Mouse (Mus musculus) c-Kit-negative CD71-positive TER-119-positive erythroid progenitor cells, embryonic 14.5 days (primary cell): Measurements from ENCODE around the gene Gm43191.
"Not testable (repeated sequence)": the region's sequence is repeated elsewhere in the genome, so short reads cannot be mapped to it uniquely, and the experiment has no call there.

ENCODE experiments used
- DNase-seq: peaks from one replicate; pipeline ENCODE4 v3.0.0-alpha.2; 2013; ENCODE audit warnings: low read depth, low spot score

The Gm43191 gene

GRCm38 (mm10) chr3:116681160-116681559 lies at the start of gene Gm43191:
Gene Gm43191, minus strand, starts transcription at chr3:116681260.
- no peak for DNase-seq

GRCm38 (mm10) chr3:116729483-116730174 lies 48.6 kb upstream of the Gm43191 start:
- DNase-seq, result no peak

- DNase-seq, result no peak
These were observed 45.7 kb upstream of the Gm43191 start for GRCm38 (mm10) chr3:116726807-116727206.

GRCm38 (mm10) chr3:116723496-116724481 lies 42.7 kb upstream of the Gm43191 start:
- DNase-seq, result no peak

- DNase-seq, result no peak
These were observed 41.9 kb upstream of the Gm43191 start for GRCm38 (mm10) chr3:116722980-116723379.

GRCm38 (mm10) chr3:116718951-116719350 lies 37.9 kb upstream of the Gm43191 start:
- no peak for DNase-seq

GRCm38 (mm10) chr3:116713031-116713430 lies 32.0 kb upstream of the Gm43191 start:
- no peak for DNase-seq

GRCm38 (mm10) chr3:116712436-116712881 lies 31.4 kb upstream of the Gm43191 start, which contains the start of gene Slc35a3:
Gene Slc35a3, minus strand, starts transcription at chr3:116712831.
- no peak for DNase-seq

- peak; percentile 57 for DNase-seq
These were observed 30.8 kb upstream of the Gm43191 start for GRCm38 (mm10) chr3:116711624-116712435.

- DNase-seq, result no peak
These were observed 29.9 kb upstream of the Gm43191 start for GRCm38 (mm10) chr3:116710941-116711340.

GRCm38 (mm10) chr3:116705637-116706204 lies 24.7 kb upstream of the Gm43191 start:
- DNase-seq, result no peak

- DNase-seq, result no peak
These were observed 22.8 kb upstream of the Gm43191 start for GRCm38 (mm10) chr3:116703835-116704234.

- DNase-seq, result no peak
These were observed 21.7 kb upstream of the Gm43191 start for GRCm38 (mm10) chr3:116702647-116703272.

- DNase-seq, result no peak
These were observed 20.5 kb upstream of the Gm43191 start for GRCm38 (mm10) chr3:116701601-116702000.

- no peak for DNase-seq
These were observed 17.7 kb upstream of the Gm43191 start for GRCm38 (mm10) chr3:116698786-116699185.

- DNase-seq, result no peak
These were observed 14.6 kb upstream of the Gm43191 start for GRCm38 (mm10) chr3:116695666-116695985.

GRCm38 (mm10) chr3:116694955-116695665 lies 14.1 kb upstream of the Gm43191 start:
- DNase-seq, result peak; percentile 48

GRCm38 (mm10) chr3:116694312-116694711 lies 13.3 kb upstream of the Gm43191 start:
- DNase-seq, result peak; percentile 83

- not testable (repeated sequence) for DNase-seq
These were observed 16.8 kb downstream of the Gm43191 start for GRCm38 (mm10) chr3:116664281-116664680.

- DNase-seq, result peak; percentile 94
These were observed 18.6 kb downstream of the Gm43191 start, which contains the start of gene Mfsd14a for GRCm38 (mm10) chr3:116662463-116662863. Gene Mfsd14a, minus strand, starts transcription at chr3:116662677.
